Comparison of ENCODE assay signal across 29 mouse cellular contexts in the genomic region with DNA sequence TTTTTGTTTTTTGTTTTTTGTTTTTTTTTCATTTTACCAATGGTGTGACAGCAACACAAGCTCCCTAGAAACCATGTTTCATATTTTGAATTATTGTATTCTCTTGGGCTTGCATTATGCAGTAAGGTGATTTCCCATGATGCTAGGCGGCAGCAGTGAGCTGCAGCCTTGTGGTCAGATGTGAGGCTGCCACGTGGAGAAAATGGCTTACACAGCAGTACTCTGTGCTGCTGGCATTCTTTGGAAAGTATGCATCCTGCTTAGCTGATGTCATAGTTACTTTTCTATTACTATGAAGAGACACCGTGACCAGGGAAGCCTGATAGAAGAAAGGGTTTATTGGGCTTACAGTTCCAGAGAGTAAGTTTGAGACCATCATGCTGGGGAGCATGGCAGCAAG. TPM values are rescaled to one million over a fixed set of nuclear protein-coding genes. Genes with fewer than 3 reads are reported as not detected.
DNase-seq lines count a peak whose midpoint lies in the region; ATAC-seq and TF ChIP-seq lines count a peak whose summit lies in the region.
"Had no signal": no experiment of that assay in that cellular context is flagged by ENCODE, and none has a peak within 500 bp of the region (broad histone marks: within the 10 kb centered on the region; RNA-seq: fewer than 3 reads in every experiment).

No protein-coding gene starts in this region.

- 60% methylated on average over 3 of the region's 3 CpGs for WGBS in heart, postnatal 0 days
- 66% methylated on average over 3 of the region's 3 CpGs for WGBS in heart, embryonic 11.5 days (ENCODE audit: insufficient replicate concordance)

- no peak for TF ChIP-seq EP300 in heart, postnatal 0 days (IDR thresholded peaks at IDR 0.05; ENCODE audit: low read depth)

- no peak for ATAC-seq in heart, postnatal 0 days (ENCODE audit: insufficient read depth, low read depth)
- no peak for ATAC-seq in heart, embryonic 11.5 days (replicated peaks; ENCODE audit: insufficient number of reproducible peaks, low FRiP score, low TSS enrichment)
- ATAC-seq: CD4-positive, CD25-positive, alpha-beta regulatory T cell, adult 4 months; forebrain, embryonic 14.5 days; forebrain, postnatal 0 days; hindbrain, postnatal 0 days; inflammation-experienced regulatory T-cells, adult 6 months; intestine, embryonic 16.5 days; Patski had no signal

- no peaks in the 10 kb centered on the region for H3K27me3 ChIP-seq in heart, postnatal 0 days (ENCODE audit: control insufficient read depth, insufficient read depth, low read length)
- H3K27me3 ChIP-seq in heart, embryonic 11.5 days (ENCODE audit: control insufficient read depth, insufficient read depth, low read length), result no peaks in the 10 kb centered on the region
- H3K27me3 ChIP-seq: heart, embryonic 15.5 days had no signal

- TF ChIP-seq CTCF in heart, postnatal 0 days (IDR thresholded peaks at IDR 0.05; ENCODE audit: low read depth), result no peak

- H3K4me3 ChIP-seq in heart, postnatal 0 days (ENCODE audit: low read depth, low read length), result no peak overlapping the region
- H3K4me3 ChIP-seq in heart, embryonic 11.5 days (ENCODE audit: low read depth, low read length), result no peak overlapping the region
- H3K4me3 ChIP-seq: gastrocnemius, adult 2 months; heart, adult 2 months; heart, embryonic 10.5 days; heart, embryonic 15.5 days had no signal

- no peaks in the 10 kb centered on the region for H3K9me3 ChIP-seq in heart, postnatal 0 days (replicated peaks; ENCODE audit: control insufficient read depth, low read length)
- no peaks in the 10 kb centered on the region for H3K9me3 ChIP-seq in heart, embryonic 11.5 days (replicated peaks; ENCODE audit: control insufficient read depth, low read length)
- H3K9me3 ChIP-seq: heart, embryonic 10.5 days; heart, embryonic 15.5 days had no signal

- peak; percentile 2 for DNase-seq in heart, postnatal 0 days (ENCODE audit: low spot score)
- DNase-seq in 3134 (ENCODE audit: extremely low read depth, insufficient read length, low spot score) (peak; percentile 6), 3T3-L1 (ENCODE audit: low read depth, low spot score) (peak; percentile 26), NIH3T3 (ENCODE audit: low read depth) (peak; percentile 11)
- no peak for DNase-seq in right cerebral cortex, postnatal 36 days (ENCODE audit: low spot score in 2 of 2)
- DNase-seq: adrenal gland, adult 2 months; adrenal gland, postnatal 25 days; B cell, adult 2 months; cerebellum, adult 11-12 months; cerebellum, adult 8-10 months; cerebellum, postnatal 10 days; cerebellum, postnatal 36 days; embryo, embryonic 11 days; forebrain, postnatal 0 days; gastrocnemius, adult 2 months; gastrocnemius, postnatal 14 days; heart, adult 2 months; heart, postnatal 4 days; kidney, adult 18-20 months had no signal

- H3K4me2 ChIP-seq in heart, postnatal 0 days (ENCODE audit: low read depth, low read length), result no peak overlapping the region
- H3K4me2 ChIP-seq in heart, embryonic 11.5 days, result no peak overlapping the region
- H3K4me2 ChIP-seq: heart, embryonic 15.5 days; hindbrain, embryonic 14.5 days had no signal

- H3K4me1 ChIP-seq in heart, postnatal 0 days (ENCODE audit: control insufficient read depth, insufficient read depth), result peaks cover 21% of the 10 kb centered on the region
- peaks cover 20% of the 10 kb centered on the region for H3K4me1 ChIP-seq in heart, embryonic 11.5 days (ENCODE audit: control insufficient read depth, insufficient read depth, low read length)

- H3K9ac ChIP-seq in heart, postnatal 0 days (replicated peaks; ENCODE audit: low read depth, low read length), result no peak overlapping the region
- H3K9ac ChIP-seq in heart, embryonic 11.5 days (ENCODE audit: low read depth, low read length), result no peak overlapping the region
- H3K9ac ChIP-seq: forebrain, postnatal 0 days; heart, embryonic 15.5 days; hindbrain, embryonic 14.5 days had no signal

- H3K27ac ChIP-seq in heart, postnatal 0 days (ENCODE audit: low read depth), result no peak overlapping the region
- no peak overlapping the region for H3K27ac ChIP-seq in heart, embryonic 11.5 days (ENCODE audit: low read depth, low read length)
- H3K27ac ChIP-seq: heart, adult 2 months; heart, embryonic 10.5 days had no signal

- H3K36me3 ChIP-seq in heart, postnatal 0 days (replicated peaks; ENCODE audit: control insufficient read depth, insufficient read depth, low read length), result no peaks in the 10 kb centered on the region
- H3K36me3 ChIP-seq in heart, embryonic 11.5 days (ENCODE audit: control insufficient read depth, insufficient read depth, low read length), result no peaks in the 10 kb centered on the region
- H3K36me3 ChIP-seq: heart, embryonic 10.5 days; heart, embryonic 15.5 days had no signal

RNA-seq across cellular contexts. Expression of gene Vash1, which starts 30.0 kb away (rescaled TPM):
- 35.0 and 38.1 TPM in 2 replicates for total RNA-seq in heart, postnatal 0 days (2014; rRNA removed; ENCODE audit: low replicate concordance)
- 8.2 and 8.9 TPM in 2 replicates for polyA plus RNA-seq in heart, postnatal 0 days (2015; fragmentation: Nextera tagmentation; extraction: Ambion mirVana)
- 7.7 and 8.2 TPM in 2 replicates for polyA plus RNA-seq in heart, embryonic 11.5 days (2014; fragmentation: Nextera tagmentation; extraction: Ambion mirVana)
- polyA plus RNA-seq: CD4-positive, CD25-positive, alpha-beta regulatory T cell, adult 4 months had no signal

Comparison
In these comparisons a context has a peak if more than half of its experiments do, and no peak if none do; other contexts are left out.
1. DNase-seq: peak in heart, postnatal 0 days (single experiment), 3134 (single experiment), 3T3-L1 (single experiment) and NIH3T3 (single experiment); none in right cerebral cortex, postnatal 36 days (0 of 2).